Mouse (Mus musculus): ENCODE results near the gene Pemt.
A peak's percentile ranks its signal among the peaks of the same experiment; 100 is the strongest.

The Pemt gene

GRCm38 (mm10) chr11:60046058-60046735 lies at the start of gene Pemt:
TSS of gene Pemt (minus strand) at chr11:60046489.
- DNase-seq: peak; percentile 98

- DNase-seq: no peak
Observed at GRCm38 (mm10) chr11:60094909-60095810, 48.9 kb upstream of the Pemt start.

- DNase-seq: no peak
Observed at GRCm38 (mm10) chr11:60093984-60094587, 47.8 kb upstream of the Pemt start.

GRCm38 (mm10) chr11:60093227-60093626 lies 46.9 kb upstream of the Pemt start:
- DNase-seq: no peak

- no peak for DNase-seq
Observed at GRCm38 (mm10) chr11:60091422-60091761, 45.1 kb upstream of the Pemt start.

GRCm38 (mm10) chr11:60090696-60091421 lies 44.6 kb upstream of the Pemt start:
- no peak for DNase-seq

GRCm38 (mm10) chr11:60088947-60089346 lies 42.7 kb upstream of the Pemt start:
- peak; percentile 59 for DNase-seq

- DNase-seq: no peak
Observed at GRCm38 (mm10) chr11:60086676-60087075, 40.4 kb upstream of the Pemt start.

GRCm38 (mm10) chr11:60084589-60084988 lies 38.3 kb upstream of the Pemt start:
- DNase-seq: no peak

GRCm38 (mm10) chr11:60076790-60077189 lies 30.5 kb upstream of the Pemt start:
- peak; percentile 61 for DNase-seq

GRCm38 (mm10) chr11:60076183-60076582 lies 29.9 kb upstream of the Pemt start:
- DNase-seq: no peak

- DNase-seq: no peak
Observed at GRCm38 (mm10) chr11:60073936-60074502, 27.7 kb upstream of the Pemt start.

- DNase-seq: no peak
Observed at GRCm38 (mm10) chr11:60073121-60073520, 26.8 kb upstream of the Pemt start.

- no peak for DNase-seq
Observed at GRCm38 (mm10) chr11:60071221-60071620, 24.9 kb upstream of the Pemt start.

GRCm38 (mm10) chr11:60070599-60070998 lies 24.3 kb upstream of the Pemt start:
- no peak for DNase-seq

- no peak for DNase-seq
Observed at GRCm38 (mm10) chr11:60068631-60069030, 22.3 kb upstream of the Pemt start.

GRCm38 (mm10) chr11:60067646-60068045 lies 21.4 kb upstream of the Pemt start:
- no peak for DNase-seq

GRCm38 (mm10) chr11:60065267-60065666 lies 19.0 kb upstream of the Pemt start:
- DNase-seq: no peak

GRCm38 (mm10) chr11:60061504-60062006 lies 15.3 kb upstream of the Pemt start:
- no peak for DNase-seq

GRCm38 (mm10) chr11:60060026-60060425 lies 13.7 kb upstream of the Pemt start:
- DNase-seq: no peak

- no peak for DNase-seq
Observed at GRCm38 (mm10) chr11:60058441-60058840, 12.2 kb upstream of the Pemt start.

- DNase-seq: peak; percentile 82
Observed at GRCm38 (mm10) chr11:60057987-60058386, 11.7 kb upstream of the Pemt start.

GRCm38 (mm10) chr11:60056520-60056919 lies 10.2 kb upstream of the Pemt start:
- no peak for DNase-seq

All from layer of hippocampus, adult 9-11 months (tissue).